Mouse (Mus musculus): ENCODE results near the gene Prickle1.

Gene Prickle1

DNA sequence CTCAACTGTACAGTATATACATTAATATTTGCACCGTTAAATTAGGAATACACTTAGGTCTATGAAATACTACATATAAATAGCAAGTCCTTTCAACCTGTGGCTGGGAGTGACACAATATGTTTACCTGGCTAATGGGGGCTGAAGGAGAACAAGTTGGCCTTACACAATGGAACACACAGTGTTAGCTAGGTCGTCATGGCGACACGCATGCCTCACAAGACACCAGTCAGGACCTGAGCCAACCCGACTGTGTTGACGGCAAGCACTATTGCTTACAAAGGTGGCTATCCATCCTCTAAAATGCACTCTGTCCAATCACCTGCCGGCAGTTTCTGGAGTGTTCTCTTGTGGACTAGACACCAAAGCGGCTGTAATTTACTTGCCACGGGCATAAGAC is 95.8 kb downstream of the Prickle1 start:
- DNase-seq: no peak

DNA sequence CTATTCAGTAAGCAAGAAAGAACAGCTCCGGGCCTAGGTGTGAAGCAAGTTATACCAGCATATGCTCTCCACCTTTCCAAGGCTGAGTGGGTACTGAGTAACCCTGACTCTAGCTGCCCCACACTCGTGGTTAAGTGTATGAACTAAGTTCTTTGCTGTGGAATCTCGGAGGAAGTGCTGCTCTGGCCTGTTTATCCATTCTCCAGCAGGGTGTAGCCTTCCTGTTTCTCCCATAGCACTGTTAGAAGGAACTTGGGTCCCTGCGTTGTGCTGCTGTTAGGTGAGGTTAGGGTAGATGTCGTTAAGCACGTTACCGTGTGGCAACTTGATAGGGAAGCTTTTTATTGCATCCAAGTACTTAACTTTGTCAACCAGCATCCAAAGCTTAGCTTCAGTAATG is 101.0 kb downstream of the Prickle1 start:
- DNase-seq: no peak

DNA sequence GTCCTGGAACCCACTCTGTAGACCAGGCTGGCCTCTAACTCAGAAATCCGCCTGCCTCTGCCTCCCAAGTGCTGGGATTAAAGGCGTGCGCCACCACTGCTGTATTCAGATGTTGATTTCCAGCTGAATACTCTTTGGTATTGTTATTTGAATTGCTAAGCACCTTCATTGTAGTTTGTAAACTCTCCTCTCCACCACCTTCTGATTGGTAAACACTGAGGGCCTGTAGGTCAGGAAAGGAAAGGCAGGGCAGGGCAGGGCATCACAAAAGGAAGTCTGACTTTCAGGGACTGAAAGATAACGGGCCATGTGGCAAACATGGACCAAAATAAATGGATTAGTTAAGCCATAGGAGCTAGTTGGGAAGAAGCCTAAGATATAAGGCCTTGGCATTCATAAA is 106.1 kb downstream of the Prickle1 start:
- no peak for DNase-seq

DNA sequence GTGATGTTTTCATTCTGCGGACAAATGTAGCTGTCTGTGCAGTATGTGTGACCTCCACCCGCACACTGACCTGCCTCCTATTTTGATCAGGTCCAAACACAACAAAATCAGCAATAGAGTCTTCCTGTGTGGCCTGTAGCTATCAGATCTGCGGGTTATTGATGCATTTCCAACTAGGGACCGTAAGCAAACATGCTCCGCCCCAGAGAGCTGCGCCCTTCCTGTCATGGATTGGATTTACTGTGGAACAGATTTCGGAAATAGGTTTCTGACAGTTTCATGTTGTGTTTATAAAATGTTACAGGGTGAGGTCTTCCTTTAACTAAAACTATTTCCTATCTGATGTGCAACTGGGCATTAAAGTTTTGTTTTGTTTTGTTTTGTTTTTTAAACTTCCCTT is 109.6 kb downstream of the Prickle1 start:
- DNase-seq: no peak

DNA sequence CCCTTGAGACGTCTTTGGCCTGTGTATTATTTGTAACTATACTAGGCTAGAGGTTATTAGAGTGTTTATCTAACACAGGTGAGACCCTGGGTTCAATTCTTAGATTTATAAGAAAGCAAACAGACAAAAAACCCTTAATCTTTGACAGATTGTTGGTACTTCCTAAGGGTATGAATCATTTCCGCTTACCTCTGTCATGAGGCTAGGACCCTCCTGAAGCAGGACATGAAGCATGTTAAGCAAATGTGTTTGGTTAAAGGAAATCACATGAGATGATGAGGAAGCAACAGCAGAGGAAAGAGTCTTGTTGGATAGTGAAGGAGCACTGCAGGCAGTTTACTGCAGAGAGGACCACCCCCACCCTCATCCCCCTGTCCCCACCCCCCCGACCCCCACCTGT is 110.4 kb downstream of the Prickle1 start:
- DNase-seq: no peak

GRCm38 (mm10) chr15:93484261-93484710 is 111.4 kb downstream of the Prickle1 start:
- DNase-seq: no peak

GRCm38 (mm10) chr15:93481112-93481511 is 114.6 kb downstream of the Prickle1 start:
- DNase-seq: no peak

DNA sequence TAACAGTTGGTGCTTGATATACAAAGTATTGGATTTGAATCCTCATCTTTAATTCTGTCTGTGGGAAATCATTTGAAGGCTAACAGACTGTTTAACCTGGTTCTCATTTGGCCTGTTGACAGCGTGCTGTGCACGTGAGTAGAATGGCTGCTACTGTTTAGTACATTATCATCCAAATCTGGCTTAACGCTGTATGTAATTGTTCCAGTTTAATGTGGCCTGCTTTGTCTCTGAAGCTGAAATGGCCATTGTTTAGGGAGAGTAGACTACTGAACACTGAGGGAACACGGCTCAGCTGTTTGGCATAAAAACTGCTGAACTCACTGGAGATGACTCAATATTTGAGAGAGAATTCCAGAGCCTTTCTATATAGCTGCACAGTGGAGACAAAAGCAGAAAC is 116.2 kb downstream of the Prickle1 start:
- DNase-seq: no peak

- DNase-seq: no peak
Measured at GRCm38 (mm10) chr15:93478676-93479075, 117.0 kb downstream of the Prickle1 start.

DNA sequence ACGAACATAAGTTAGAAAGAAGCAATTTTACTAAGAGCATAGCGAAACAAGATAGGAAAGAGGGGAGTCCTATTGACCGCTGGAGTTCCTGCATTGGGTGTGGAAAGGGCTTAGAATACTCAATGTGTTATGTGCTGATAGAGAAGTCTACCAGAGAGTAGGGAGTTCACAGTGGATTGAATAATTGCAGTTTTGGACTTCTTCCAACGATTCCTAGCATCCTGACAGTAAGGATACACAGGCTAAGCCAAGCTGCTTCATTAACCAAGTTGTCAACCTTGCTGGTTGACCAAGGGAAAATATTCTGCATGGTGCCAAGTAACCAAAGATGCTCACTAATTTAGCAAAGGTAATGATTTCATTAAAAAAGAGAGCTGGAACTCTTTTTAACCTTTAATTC is 118.0 kb downstream of the Prickle1 start:
- DNase-seq: no peak

- DNase-seq: no peak
Measured at GRCm38 (mm10) chr15:93475688-93476087, 120.0 kb downstream of the Prickle1 start.

- DNase-seq: no peak
Measured at GRCm38 (mm10) chr15:93474277-93474676, 121.4 kb downstream of the Prickle1 start.

GRCm38 (mm10) chr15:93472089-93472488 is 123.6 kb downstream of the Prickle1 start:
- no peak for DNase-seq

DNA sequence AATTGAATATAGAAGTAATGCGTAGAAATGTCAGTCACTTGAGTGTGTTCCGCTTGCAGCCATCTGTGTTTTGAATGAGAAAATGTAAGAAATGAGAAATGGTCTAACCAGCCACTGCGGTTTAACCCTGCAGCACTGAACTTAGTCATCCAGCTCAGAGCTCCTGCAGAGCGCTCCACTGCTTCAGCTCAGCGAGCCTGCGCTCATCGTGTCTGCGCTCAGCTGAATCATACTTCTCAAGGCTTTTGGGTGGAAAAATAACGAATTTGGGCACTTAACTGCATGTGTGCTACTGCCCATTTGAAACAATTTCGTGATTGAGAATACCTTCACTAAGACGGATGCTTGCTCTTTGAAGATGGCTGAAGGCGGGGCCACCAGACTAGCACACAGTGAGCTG is 124.0 kb downstream of the Prickle1 start:
- DNase-seq: no peak

DNA sequence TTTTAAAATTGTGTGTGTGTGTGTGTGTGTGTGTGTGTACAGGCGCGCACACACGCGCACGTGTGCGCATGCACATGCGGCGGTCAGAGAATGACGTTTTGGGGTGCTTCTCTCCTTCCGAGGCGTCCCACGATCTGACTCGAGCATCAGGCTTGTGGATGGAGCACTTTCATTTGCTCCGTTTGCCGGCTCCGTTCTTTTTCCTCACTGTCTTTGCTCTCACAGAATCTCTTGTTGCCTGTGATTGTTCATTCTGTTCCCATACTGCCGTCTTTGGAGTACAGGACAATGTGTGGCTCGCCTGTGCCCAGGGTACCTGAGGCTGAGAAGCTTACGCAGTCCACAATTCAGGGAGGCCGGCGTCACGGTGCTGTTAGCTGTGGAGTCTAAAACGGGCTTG is 134.6 kb downstream of the Prickle1 start:
- DNase-seq: no peak

DNA sequence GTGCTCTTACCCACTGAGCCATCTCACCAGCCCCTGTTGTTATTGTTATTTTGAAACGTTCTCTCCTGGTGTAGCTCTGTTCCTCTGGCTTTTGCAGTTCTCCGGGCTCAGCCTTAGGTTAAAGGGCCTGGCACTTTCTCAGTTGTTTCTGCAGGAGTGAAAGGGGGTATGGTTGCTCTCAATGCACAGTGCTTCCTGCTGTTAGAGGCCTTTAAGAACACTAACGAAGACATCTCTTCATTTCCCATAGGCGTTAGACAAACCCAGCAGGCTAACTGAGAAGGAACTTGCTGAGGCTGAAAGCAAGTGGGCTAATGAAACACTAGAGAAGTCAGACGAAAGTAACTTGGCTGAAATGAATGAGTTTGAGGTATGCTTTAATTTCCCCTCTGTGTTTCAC is 136.3 kb downstream of the Prickle1 start:
- DNase-seq: no peak

GRCm38 (mm10) chr15:93456005-93456404 is 139.7 kb downstream of the Prickle1 start:
- DNase-seq: no peak

GRCm38 (mm10) chr15:93453296-93453695 is 142.4 kb downstream of the Prickle1 start:
- DNase-seq: no peak

Measured in cerebellum, adult 11-12 months (tissue).